Comparison of ENCODE assay signal across 21 mouse cellular contexts in the genomic region with DNA sequence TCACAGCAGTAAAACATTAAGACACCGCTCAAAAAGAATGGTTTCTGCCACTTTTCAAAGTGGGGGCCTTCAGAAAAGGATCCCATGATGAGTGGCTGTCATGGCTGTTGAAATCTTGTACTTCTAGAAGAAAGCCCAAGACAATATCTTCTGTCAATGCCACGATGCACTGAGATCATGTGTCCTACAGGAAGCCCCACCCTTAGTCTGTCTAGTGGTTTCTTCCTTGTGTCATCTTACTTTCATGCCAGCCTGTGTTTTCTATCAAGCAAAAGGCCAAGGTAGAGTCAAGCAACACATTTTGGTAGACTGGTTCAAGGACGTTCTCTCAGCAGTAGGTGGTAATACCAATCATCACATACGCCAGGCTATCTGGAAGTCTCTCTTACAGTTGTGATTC.
"Had no signal": no experiment of that assay in that cellular context is flagged by ENCODE, and none has a peak within 500 bp of the region (broad histone marks: within the 10 kb centered on the region; RNA-seq: fewer than 3 reads in every experiment).

No protein-coding gene starts in this region.

- H3K9ac ChIP-seq: limb, embryonic 13.5 days; liver, embryonic 12.5 days; liver, embryonic 15.5 days; lung, embryonic 14.5 days; midbrain, embryonic 12.5 days; midbrain, embryonic 15.5 days; neural tube, embryonic 13.5 days had no signal

- H3K9me3 ChIP-seq: limb, embryonic 10.5 days; limb, embryonic 13.5 days; liver, embryonic 12.5 days; liver, embryonic 15.5 days; midbrain, embryonic 12.5 days; midbrain, embryonic 15.5 days; neural tube, embryonic 13.5 days had no signal

- H3K36me3 ChIP-seq: limb, embryonic 10.5 days; limb, embryonic 13.5 days; midbrain, embryonic 12.5 days; midbrain, embryonic 15.5 days; neural tube, embryonic 13.5 days had no signal

- H3K4me3 ChIP-seq: layer of hippocampus, adult 2 months; limb, embryonic 10.5 days; limb, embryonic 13.5 days; liver, embryonic 12.5 days; liver, embryonic 15.5 days; midbrain, embryonic 12.5 days; midbrain, embryonic 15.5 days; neural tube, embryonic 13.5 days had no signal

- DNase-seq: kidney, adult 2 months; kidney, postnatal 25 days; layer of hippocampus, adult 9-11 months; liver; lung, embryonic 14.5 days; right cerebral cortex, adult 18-20 months; right cerebral cortex, postnatal 14 days; right cerebral cortex, postnatal 4 days; thymus, adult 18-20 months; thymus, postnatal 25 days had no signal

- ATAC-seq: liver, embryonic 12.5 days; lung, postnatal 0 days; midbrain, embryonic 15.5 days had no signal

- H3K27ac ChIP-seq: kidney, postnatal 0 days; layer of hippocampus, adult 2 months; limb, embryonic 10.5 days; limb, embryonic 13.5 days; liver, embryonic 12.5 days; liver, embryonic 15.5 days; macrophage; midbrain, embryonic 12.5 days; midbrain, embryonic 15.5 days; neural tube, embryonic 13.5 days had no signal

- H3K4me2 ChIP-seq: limb, embryonic 13.5 days; liver, embryonic 12.5 days; liver, embryonic 15.5 days; lung, embryonic 14.5 days; midbrain, embryonic 12.5 days; midbrain, embryonic 15.5 days; neural tube, embryonic 13.5 days had no signal

- H3K27me3 ChIP-seq: limb, embryonic 13.5 days; liver, embryonic 12.5 days; liver, embryonic 15.5 days; midbrain, embryonic 12.5 days; midbrain, embryonic 15.5 days; neural tube, embryonic 13.5 days had no signal
